Mouse (Mus musculus) bone marrow macrophage, adult 2 months (primary cell): Measurements from ENCODE around the gene Myl4.
"Not testable (repeated sequence)": the region's sequence is repeated elsewhere in the genome, so short reads cannot be mapped to it uniquely, and the experiment has no call there.

ENCODE experiments used
- CTCF ChIP-seq: IDR thresholded peaks from 2 replicates; pipeline ENCODE4 v1.5.1; 2012; ENCODE audit warnings: low read depth, mild to moderate bottlenecking, low read length, moderate library complexity
- POLR2A ChIP-seq: IDR thresholded peaks from 2 replicates; pipeline ENCODE4 v1.6.1; 2012; ENCODE audit warnings: mild to moderate bottlenecking, low read depth, low read length, borderline replicate concordance

DNA sequence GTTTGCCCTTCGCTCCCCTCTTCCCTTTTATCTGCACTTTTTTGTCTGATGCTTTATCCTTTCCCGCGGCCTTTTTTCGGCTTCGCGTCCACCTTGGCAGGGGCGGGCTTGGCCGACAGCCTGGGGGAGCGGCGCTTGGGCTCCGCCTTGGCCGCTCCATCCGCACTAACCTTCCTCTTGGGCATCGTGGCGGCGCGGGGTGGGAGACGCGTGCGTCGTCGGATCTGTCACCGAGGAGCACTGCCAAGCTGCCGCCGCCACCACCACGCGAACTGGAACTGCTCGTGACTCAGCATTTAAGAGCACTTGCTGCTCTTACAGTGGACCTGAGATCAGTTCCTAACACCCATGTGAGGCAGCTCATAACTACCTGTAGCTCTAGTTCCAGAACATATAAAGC lies 20.9 kb downstream of the Myl4 start:
- not testable (repeated sequence) for TF ChIP-seq CTCF, POLR2A
